Mouse (Mus musculus) stomach, embryonic 15.5 days (tissue): ENCODE data around the gene Tmem60. TPM values are rescaled to one million over a fixed set of nuclear protein-coding genes. Genes with fewer than 3 reads are reported as not detected.

ENCODE experiments used
- ATAC-seq: fragments of 200-750 bp; cut with Nextera tagmentation; 2 replicates; pipeline ENCODE4 v1.8.0; 2017; ENCODE audit warnings: low read depth, moderate number of reproducible peaks, moderate TSS enrichment; ENCODE audit not compliant: insufficient read depth, low FRiP score
- H3K27ac ChIP-seq: fragments of 300-500 bp; sonication (generic); 2 replicates; pipeline ENCODE4 v1.5.1; 2015; ENCODE audit warnings: mild to moderate bottlenecking, inconsistent platforms
- H3K27me3 ChIP-seq: fragments of 300-500 bp; sonication (generic); replicated peaks from 2 replicates; pipeline ENCODE4 v1.6.1; 2015; ENCODE audit warnings: inconsistent platforms
- H3K36me3 ChIP-seq: fragments of 300-500 bp; sonication (generic); 2 replicates; pipeline ENCODE4 v1.6.1; 2015; ENCODE audit warnings: inconsistent platforms
- H3K4me1 ChIP-seq: fragments of 300-500 bp; sonication (generic); 2 replicates; pipeline ENCODE4 v1.6.1; 2015; ENCODE audit warnings: inconsistent platforms
- H3K4me2 ChIP-seq: fragments of 300-500 bp; sonication (generic); 2 replicates; pipeline ENCODE4 v1.6.1; 2015; ENCODE audit warnings: mild to moderate bottlenecking, inconsistent platforms
- H3K4me3 ChIP-seq: fragments of 300-500 bp; sonication (generic); replicated peaks from 2 replicates; pipeline ENCODE4 v1.5.1; 2015; ENCODE audit warnings: inconsistent platforms
- H3K9ac ChIP-seq: fragments of 300-500 bp; sonication (generic); 2 replicates; pipeline ENCODE4 v1.6.1; 2015; ENCODE audit warnings: inconsistent platforms
- H3K9me3 ChIP-seq: fragments of 300-500 bp; sonication (generic); 2 replicates; pipeline ENCODE4 v1.6.1; 2016; ENCODE audit warnings: inconsistent platforms
- WGBS: fragments of 180-500 bp; shearing (Covaris S2); methylation state at CpG from one replicate; pipeline ENCODE4 v1.1.7; 2015; 5-methylcytosine and 5-hydroxymethylcytosine counted together
- polyA plus RNA-seq: library from polyadenylated mRNA; unstranded; fragments of >200 nt; fragmentation: Nextera tagmentation; extraction: Ambion mirVana; gene quantifications from 2 replicates; pipeline ENCODE4 v1.2.1, GENCODE M21; 2015

The Tmem60 gene
- polyA plus RNA-seq, 1 experiment from 2014 or later = 53.1 TPM

DNA sequence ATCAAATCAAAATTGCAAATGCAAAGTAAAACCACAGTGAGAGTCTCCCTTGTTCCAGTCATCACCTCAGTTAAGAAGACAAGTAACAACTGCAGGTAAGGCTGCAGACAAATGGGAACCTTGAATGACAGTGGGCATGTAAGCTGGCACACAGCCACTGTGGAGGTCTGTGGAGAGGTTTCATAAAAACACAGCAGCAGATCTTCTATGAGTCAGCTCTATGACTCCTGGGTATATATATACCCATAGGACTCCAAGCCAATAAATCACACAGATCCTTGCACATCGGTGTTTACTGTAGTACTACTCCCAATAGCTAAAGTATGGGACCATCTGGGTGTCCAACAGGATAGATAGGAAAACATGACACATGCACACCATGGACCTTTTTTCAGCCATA lies 8.8 kb upstream of the Tmem60 start:
- Histone ChIP-seq H3K9me3 (no peaks in the 10 kb centered on the region), H3K9ac (no peak overlapping the region), H3K4me2 (no peak overlapping the region), H3K27me3 (no peaks in the 10 kb centered on the region), H3K36me3 (no peaks in the 10 kb centered on the region), H3K4me3 (no peak overlapping the region), H3K4me1 (no peaks in the 10 kb centered on the region), H3K27ac (no peak overlapping the region)
- WGBS = 76% methylated on average over 1 of the region's 1 CpGs
- ATAC-seq = no peak

DNA sequence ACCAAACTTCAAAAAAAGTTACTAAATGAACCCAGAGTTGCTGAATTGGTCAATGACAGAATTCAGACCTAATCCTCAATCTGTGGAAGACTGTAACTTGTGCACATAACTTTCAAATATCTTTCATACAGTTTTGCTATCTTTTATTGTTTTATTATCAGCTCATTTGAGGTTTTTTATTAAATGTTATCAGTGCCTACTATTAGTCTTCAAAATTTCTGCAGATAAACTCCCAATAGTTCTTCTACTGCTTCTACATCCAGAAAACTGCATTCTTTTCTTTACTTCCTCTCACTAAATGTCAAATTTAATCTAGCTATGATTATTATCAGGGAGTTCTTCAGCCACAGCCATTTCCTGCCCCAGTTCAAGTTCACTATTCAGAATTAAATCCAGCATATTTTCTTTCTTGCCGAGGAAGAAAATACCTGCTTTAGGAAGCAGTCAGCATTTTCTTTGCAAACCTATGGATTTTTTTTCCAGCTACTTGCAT lies 5.0 kb upstream of the Tmem60 start:
- ATAC-seq = no peak
- Histone ChIP-seq H3K36me3 (no peaks in the 10 kb centered on the region), H3K9ac (no peak overlapping the region), H3K4me1 (no peaks in the 10 kb centered on the region), H3K27me3 (no peaks in the 10 kb centered on the region), H3K27ac (no peak overlapping the region), H3K9me3 (no peaks in the 10 kb centered on the region), H3K4me3 (no peak overlapping the region), H3K4me2 (no peak overlapping the region)
- 28% methylated on average over 1 of the region's 1 CpGs for WGBS

DNA sequence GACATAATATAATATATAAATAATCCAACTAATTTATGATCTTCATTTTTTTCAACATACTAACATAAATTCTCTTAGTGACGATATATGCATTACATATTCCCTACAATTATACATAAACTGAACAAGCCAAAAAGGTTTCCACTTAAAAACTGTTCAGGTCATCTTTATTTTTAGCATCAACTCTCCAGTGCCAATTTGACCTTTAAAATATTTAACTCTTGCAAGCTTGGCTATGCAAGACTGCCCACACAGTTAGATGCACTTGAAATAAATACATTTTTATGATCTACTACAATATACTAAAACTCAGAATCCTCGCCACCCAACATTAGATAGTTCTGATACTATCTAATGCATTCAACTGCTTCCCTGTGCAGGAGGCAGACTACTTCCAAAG lies 1.6 kb upstream of the Tmem60 start:
- H3K4me1 ChIP-seq = peaks cover 7% of the 10 kb centered on the region
- peak overlapping the region; percentile 86 for H3K4me3 ChIP-seq
- H3K36me3 ChIP-seq = no peaks in the 10 kb centered on the region
- peak overlapping the region; percentile 71 for H3K4me2 ChIP-seq
- WGBS = 61% methylated on average over 2 of the region's 2 CpGs
- 0 out of 2 replicates have a peak overlapping the region, but pooled peaks have one; percentile 6 for H3K27ac ChIP-seq
- no peak for ATAC-seq
- no peak overlapping the region; the same call in 1 of the 2 replicates for H3K9ac ChIP-seq
- no peaks in the 10 kb centered on the region for H3K9me3 ChIP-seq
- no peaks in the 10 kb centered on the region for H3K27me3 ChIP-seq

DNA sequence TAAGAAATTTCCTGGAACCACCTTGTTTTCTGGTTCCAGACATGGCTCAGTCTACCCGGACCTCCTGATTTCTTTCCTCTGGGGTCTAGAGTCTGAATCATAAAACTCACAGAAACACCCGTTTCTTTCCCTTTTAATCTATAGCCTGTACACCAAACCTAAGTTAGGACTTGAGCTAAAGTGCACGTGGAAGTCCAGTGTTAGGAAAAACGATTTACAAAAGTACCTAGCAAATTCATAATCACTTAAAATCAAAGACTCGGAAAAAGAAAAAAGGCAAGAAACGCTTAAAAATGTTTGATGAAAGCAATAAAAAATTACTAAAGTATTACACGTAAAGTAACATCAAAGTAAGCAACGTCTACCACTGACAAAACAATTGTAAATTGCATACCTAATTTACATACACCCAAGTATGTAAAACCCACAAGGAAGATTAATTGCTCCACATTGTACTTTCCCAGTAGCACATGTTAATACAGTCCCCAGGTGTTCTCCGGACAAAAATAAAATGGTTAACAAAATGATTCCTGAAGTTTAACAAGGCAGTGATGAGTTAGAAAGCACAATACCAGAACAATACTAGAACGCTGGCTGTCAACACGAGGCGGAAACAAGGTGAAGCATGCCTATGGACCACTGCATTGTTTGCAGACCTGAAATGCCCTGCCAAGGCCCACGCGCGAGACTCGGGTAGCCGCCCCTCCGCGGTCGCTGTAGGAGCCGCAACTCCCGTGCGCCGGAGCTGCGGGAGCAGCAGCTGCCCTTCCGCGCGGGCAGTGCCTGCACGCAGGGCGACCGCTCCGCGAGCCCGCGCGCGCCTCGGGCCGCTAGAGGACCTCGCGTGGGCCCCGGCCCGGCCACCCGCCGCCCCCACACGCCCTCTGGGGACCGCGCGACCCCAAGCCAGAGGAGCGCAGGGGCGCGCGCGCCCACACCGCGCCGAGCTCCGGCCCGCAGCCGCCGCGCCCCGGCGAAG lies 905 bp upstream of the Tmem60 start:
- Histone ChIP-seq H3K4me2 (peak overlapping the region; percentile 71), H3K4me3 (peak overlapping the region; percentile 86), H3K9ac (peak overlapping the region; percentile 74), H3K4me1 (peaks cover 7% of the 10 kb centered on the region), H3K27me3 (no peaks in the 10 kb centered on the region), H3K27ac (peak overlapping the region; percentile 93), H3K9me3 (no peaks in the 10 kb centered on the region), H3K36me3 (no peaks in the 10 kb centered on the region)
- ATAC-seq = no peak
- 1% methylated on average over 55 of the region's 64 CpGs for WGBS

DNA sequence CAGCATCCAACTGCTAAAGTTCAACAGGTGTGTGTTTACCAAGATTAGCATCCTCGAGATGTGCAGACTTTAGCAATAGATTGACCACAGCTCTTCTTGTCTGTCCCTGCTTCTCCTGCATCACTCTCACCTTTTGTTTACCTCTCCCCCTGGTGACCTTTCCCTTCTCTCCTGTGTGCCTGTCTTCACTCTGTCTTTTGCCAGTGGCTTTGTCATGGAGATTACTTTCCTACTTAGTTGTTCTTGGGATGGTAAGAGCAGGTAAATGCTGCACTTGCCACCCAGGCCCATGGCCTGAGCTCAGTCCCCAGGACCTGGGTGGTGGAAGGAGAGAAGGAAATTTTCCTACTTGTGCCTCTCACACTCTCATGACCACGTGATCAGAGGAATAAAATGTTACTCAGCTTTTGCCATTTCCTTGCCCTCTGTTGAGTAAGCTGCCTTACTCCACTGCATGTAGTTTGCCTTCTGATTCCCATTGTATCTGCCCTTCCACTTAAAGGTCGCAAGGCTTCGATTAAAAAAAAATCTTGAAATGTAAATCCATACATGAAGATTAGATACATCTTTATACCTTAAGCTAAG lies 2.1 kb downstream of the Tmem60 start:
- no peaks in the 10 kb centered on the region for H3K27me3 ChIP-seq
- no peaks in the 10 kb centered on the region for H3K9me3 ChIP-seq
- H3K9ac ChIP-seq = no peak overlapping the region
- H3K4me2 ChIP-seq = 0 out of 2 replicates have a peak overlapping the region, but pooled peaks have one; percentile 65
- 64% methylated on average over 4 of the region's 4 CpGs for WGBS
- H3K27ac ChIP-seq = no peak overlapping the region
- no peak overlapping the region for H3K4me3 ChIP-seq
- ATAC-seq = no peak
- no peaks in the 10 kb centered on the region for H3K36me3 ChIP-seq
- H3K4me1 ChIP-seq = peaks cover 7% of the 10 kb centered on the region

DNA sequence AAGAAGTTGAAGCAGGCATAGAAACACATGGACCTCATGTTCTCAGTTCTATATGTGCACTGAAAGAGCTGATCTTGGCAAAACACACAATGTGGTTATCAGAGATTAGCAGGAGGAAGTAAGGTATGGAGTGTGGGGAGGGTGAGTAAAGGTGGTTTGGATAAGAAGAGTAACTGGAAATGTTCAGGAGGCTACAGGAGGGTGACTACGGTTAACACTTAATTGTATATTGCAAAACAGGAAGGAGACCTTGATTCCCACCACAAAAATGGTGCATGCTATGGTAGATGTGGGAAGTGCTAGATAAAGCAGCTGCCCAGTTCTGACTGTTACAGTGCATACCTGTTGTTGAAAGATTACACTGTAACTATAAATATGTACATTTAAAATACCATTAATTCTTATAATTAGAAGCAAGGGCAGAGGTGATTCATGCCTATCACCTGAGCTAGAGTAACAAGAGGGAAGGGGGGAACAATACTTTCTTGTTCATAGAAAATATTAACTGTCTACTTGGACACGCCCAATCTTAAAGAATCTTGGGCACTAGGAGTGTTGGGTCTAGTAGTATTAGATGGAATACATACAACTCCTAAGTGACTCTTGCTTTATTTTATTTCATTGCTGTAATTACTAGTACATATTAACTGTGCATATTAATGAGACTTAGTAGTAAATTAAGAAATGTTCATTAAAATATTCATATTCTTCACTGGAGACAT lies 15.6 kb downstream of the Tmem60 start:
- H3K4me1 ChIP-seq = no peaks in the 10 kb centered on the region
- ATAC-seq = peak; percentile 93
- H3K4me2 ChIP-seq = no peak overlapping the region
- no peaks in the 10 kb centered on the region for H3K9me3 ChIP-seq
- 0 out of 2 replicates have a peak, but pooled peaks cover 13% of the 10 kb centered on the region for H3K36me3 ChIP-seq
- no peaks in the 10 kb centered on the region for H3K27me3 ChIP-seq
- H3K4me3 ChIP-seq = no peak overlapping the region
- 76% methylated on average over 2 of the region's 2 CpGs for WGBS
- no peak overlapping the region for H3K9ac ChIP-seq
- H3K27ac ChIP-seq = no peak overlapping the region

DNA sequence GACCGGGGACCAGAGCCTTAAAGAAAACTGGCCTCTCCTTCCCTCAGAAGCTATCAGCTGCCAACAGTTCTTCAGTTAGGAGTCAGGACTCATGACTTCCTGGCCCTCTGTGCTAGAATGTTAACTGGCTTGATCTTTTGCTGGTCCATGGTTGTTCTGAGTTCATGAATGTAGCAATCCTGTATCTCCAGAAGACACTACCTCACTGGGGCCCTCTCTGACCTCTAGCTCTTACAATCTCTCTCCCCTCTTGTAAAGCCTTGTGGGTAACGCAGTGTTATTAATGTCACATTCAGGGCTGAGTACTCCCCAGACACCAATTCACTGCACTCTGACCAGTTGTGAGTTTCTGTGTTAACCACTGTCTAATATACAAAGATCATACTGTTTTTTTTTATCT lies 22.7 kb downstream of the Tmem60 start:
- H3K36me3 ChIP-seq = peaks cover 3% of the 10 kb centered on the region; the same call in 1 of the 2 replicates

DNA sequence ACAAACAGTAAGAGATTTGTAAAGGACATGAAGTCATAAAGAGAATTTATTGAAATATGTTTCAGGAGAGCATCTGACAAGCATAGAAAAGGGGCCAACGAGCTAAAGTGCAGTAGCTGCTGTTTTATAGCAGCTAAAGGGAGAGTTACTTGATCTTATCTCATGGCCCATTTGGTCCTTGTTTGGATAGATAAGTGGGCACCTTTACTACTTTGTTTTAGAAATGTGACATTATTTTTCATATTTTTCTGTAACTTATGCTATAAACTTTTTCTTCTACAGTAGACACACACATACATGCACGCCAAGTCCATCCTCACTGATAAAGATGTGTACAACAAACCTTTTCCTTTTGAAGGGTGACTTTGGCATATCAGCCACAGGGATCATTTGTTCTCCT lies 23.4 kb downstream of the Tmem60 start:
- WGBS = 71% methylated on average over 2 of the region's 2 CpGs
- no peak for ATAC-seq
- no peak overlapping the region for H3K27ac ChIP-seq

More for the DNA sequence above, 22.7 kb downstream of the Tmem60 start:
- WGBS = 87% methylated on average over 2 of the region's 2 CpGs
- H3K9ac ChIP-seq = no peak overlapping the region
- ATAC-seq = no peak
- H3K27ac ChIP-seq = no peak overlapping the region
- H3K4me3 ChIP-seq = no peak overlapping the region
- no peaks in the 10 kb centered on the region for H3K4me1 ChIP-seq
- H3K9me3 ChIP-seq = no peaks in the 10 kb centered on the region
- no peaks in the 10 kb centered on the region for H3K27me3 ChIP-seq
- H3K4me2 ChIP-seq = no peak overlapping the region

DNA sequence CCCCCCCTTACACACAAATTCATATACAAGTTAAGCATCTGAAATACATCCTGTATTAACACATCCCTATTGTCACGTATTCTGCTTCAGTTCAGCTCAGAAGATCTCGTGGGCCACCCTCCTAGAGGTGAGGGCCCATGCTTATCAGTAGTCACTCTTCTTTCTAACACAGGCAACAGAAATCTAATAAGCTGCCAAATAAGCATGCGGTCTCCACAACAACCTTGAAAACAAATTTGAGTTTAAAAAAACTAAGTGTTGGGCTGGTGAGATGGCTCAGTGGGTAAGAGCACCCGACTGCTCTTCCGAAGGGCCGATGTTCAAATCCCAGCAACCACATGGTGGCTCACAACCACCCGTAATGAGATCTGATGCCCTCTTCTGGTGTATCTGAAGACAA lies 24.2 kb downstream of the Tmem60 start:
- H3K4me3 ChIP-seq = no peak overlapping the region
- H3K9ac ChIP-seq = no peak overlapping the region
- no peak overlapping the region for H3K4me2 ChIP-seq
- no peak overlapping the region for H3K27ac ChIP-seq
- no peaks in the 10 kb centered on the region for H3K9me3 ChIP-seq
- no peaks in the 10 kb centered on the region for H3K27me3 ChIP-seq
- no peaks in the 10 kb centered on the region for H3K4me1 ChIP-seq
- 94% methylated on average over 7 of the region's 7 CpGs for WGBS
- peaks cover 3% of the 10 kb centered on the region; the same call in 1 of the 2 replicates for H3K36me3 ChIP-seq
- no peak for ATAC-seq

More for the DNA sequence above, 23.4 kb downstream of the Tmem60 start:
- peaks cover 3% of the 10 kb centered on the region; the same call in 1 of the 2 replicates for H3K36me3 ChIP-seq
- no peaks in the 10 kb centered on the region for H3K4me1 ChIP-seq
- H3K9ac ChIP-seq = no peak overlapping the region
- no peaks in the 10 kb centered on the region for H3K9me3 ChIP-seq
- no peak overlapping the region for H3K4me3 ChIP-seq
- H3K4me2 ChIP-seq = no peak overlapping the region
- no peaks in the 10 kb centered on the region for H3K27me3 ChIP-seq

DNA sequence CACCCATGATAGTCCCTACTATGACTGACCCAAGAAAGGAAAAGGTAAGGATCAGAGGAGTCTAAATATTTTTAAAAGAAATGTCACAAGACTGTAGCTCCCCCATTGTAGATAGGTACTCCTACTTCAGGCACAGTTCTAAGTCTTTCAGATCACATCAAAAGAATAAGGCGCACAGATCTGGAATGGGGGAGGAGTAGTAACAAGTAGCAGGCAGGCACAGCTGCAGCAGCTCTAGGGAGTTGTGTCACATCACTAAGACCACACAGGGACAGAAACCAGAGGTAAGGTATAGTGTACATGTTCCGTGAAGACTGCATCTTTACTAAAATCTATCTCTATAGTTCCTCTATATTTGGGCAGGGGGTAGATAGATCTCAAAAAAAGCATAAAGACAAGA lies 29.8 kb downstream of the Tmem60 start:
- H3K4me1 ChIP-seq = no peaks in the 10 kb centered on the region
- H3K4me2 ChIP-seq = no peak overlapping the region
- no peaks in the 10 kb centered on the region for H3K36me3 ChIP-seq
- no peak overlapping the region for H3K27ac ChIP-seq
- no peak overlapping the region for H3K9ac ChIP-seq
- no peak for ATAC-seq
- no peak overlapping the region for H3K4me3 ChIP-seq
- 80% methylated on average over 2 of the region's 2 CpGs for WGBS
- H3K27me3 ChIP-seq = no peaks in the 10 kb centered on the region
- no peaks in the 10 kb centered on the region for H3K9me3 ChIP-seq

DNA sequence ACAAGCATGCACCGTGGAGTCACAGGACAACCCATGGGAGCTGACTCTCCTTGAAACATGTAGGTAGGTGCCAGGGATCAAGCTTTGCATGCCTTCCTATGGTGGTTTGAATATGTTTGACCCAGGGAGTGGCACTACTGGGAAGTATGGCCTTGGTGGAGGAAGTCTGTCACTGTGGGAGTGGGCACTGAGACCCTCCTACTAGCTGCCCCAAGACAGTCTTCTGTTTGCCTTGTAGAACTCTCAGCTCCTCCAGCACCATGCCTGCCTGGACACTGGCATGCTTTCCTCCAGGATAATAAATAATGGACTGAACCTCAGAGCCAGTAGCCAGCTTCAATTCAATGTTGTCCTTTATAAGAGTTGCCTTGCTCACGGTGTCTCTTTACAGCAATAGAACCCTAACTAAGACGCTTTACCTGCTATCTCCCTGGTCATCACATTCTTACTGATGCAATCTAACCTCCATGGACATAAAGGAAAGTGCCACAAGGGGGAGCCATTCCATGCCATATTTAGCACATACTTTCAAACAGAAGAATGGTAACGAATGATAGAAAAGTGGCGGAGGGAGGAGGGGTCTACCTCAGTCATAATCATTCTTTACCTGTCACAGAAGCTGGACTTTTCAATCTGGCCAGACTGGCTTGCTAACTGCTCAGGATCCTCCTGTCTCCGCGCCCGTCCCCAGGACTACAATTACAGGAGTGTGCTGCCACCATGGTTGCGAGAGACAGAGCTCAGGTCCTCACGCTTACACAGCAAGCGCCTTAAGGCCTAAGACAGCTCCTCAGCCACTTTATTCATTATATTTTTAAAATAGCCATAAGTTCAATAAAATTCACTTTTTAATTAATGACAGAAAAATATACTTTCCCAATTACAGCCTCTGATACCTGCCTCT lies 31.6 kb downstream of the Tmem60 start:
- Histone ChIP-seq H3K4me1 (no peaks in the 10 kb centered on the region), H3K4me3 (no peak overlapping the region), H3K4me2 (no peak overlapping the region), H3K27me3 (no peaks in the 10 kb centered on the region), H3K9ac (no peak overlapping the region), H3K9me3 (no peaks in the 10 kb centered on the region), H3K36me3 (no peaks in the 10 kb centered on the region), H3K27ac (no peak overlapping the region)
- WGBS = 71% methylated on average over 11 of the region's 11 CpGs
- ATAC-seq = no peak
